Mouse (Mus musculus): Measurements from ENCODE around the gene Ern2. TPM values are rescaled to one million over a fixed set of nuclear protein-coding genes. Genes with fewer than 3 reads are reported as not detected.

Ern2 gene
- polyA plus RNA-seq, 1 experiment = not detected

DNA sequence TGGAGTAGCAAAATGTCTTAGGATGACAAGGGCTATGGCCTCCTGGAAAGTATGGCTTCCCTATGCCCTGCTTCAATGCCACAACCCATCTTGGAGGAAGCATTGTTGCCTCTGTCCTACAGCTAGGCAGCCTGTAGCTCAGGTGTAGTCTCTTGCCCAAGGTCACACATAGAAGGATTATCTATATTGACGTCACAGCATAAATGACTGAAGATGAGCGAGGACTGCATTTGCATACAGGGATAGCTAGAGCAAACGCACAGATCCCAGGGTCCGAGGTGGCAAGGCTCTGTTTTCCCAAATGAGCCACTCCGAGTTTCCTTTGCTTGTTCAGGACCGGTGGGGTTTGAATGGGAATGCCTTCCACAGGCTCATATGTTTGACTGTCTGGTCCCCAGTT lies 15.3 kb downstream of the Ern2 start:
- peaks cover 7% of the 10 kb centered on the region for H3K4me1 ChIP-seq (ENCODE audit: control insufficient read depth)
- H3K27me3 ChIP-seq (ENCODE audit: control insufficient read depth) = no peaks in the 10 kb centered on the region; the same call in 1 of the 2 replicates
- TF ChIP-seq TAL1 (IDR thresholded peaks at IDR 0.05; ENCODE audit: low read length) = no peak
- TF ChIP-seq GATA1 (IDR thresholded peaks at IDR 0.05; ENCODE audit: low read length) = no peak
- no peaks in the 10 kb centered on the region for H3K9me3 ChIP-seq (ENCODE audit: control insufficient read depth, low read length)
- no peak overlapping the region for H3K4me3 ChIP-seq (replicated peaks)
- peaks cover 61% of the 10 kb centered on the region for H3K36me3 ChIP-seq (ENCODE audit: control insufficient read depth)

DNA sequence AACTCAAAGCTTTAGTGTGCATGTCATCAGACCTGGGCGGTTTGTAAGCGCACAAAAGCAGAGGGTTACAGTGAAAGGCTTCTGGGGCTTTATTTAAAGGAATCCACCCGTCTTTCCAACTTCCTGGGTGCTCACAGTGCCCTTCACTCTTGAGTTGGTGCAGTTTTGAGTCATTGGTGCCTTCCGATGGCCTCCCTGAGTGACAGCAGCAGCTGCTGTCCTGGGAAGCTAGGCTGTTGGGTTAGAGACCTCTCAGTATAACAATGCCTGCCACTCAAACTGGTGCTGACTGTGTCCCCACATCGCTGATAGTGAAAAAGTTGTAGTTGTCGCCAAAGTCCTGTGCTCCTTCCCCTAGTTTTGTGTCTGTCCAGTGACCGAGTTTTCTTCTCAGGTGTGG lies 18.8 kb downstream of the Ern2 start:
- no peak for TF ChIP-seq TAL1 (IDR thresholded peaks at IDR 0.05; ENCODE audit: low read length)
- no peak for TF ChIP-seq GATA1 (IDR thresholded peaks at IDR 0.05; ENCODE audit: low read length)
- no peaks in the 10 kb centered on the region for H3K9me3 ChIP-seq (ENCODE audit: control insufficient read depth, low read length)
- H3K4me1 ChIP-seq (ENCODE audit: control insufficient read depth) = peaks cover 35% of the 10 kb centered on the region
- peaks cover 96% of the 10 kb centered on the region for H3K36me3 ChIP-seq (ENCODE audit: control insufficient read depth)
- H3K27me3 ChIP-seq (ENCODE audit: control insufficient read depth) = no peaks in the 10 kb centered on the region; the same call in 1 of the 2 replicates
- H3K4me3 ChIP-seq (replicated peaks) = no peak overlapping the region

DNA sequence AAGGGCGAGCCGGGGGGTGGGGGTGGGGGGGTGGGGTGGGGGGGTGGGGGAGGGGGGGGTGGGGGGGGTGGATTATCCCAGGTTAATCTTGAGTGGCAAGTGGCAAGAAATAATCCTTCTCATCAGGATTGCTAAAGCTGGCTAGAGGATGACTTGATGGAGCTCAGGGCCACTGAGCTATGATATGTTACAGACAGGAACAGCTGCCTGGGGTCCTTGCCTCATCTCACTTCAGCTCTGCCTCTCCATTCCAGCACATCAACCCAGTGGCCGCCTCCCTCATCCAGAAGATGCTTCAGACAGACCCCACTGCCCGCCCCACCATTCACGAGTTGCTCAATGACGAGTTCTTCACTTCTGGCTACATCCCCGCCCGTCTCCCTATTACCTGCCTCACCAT lies 22.2 kb downstream of the Ern2 start:
- Histone ChIP-seq H3K4me3 (replicated peaks) (no peak overlapping the region), H3K36me3 (ENCODE audit: control insufficient read depth) (peaks cover 91% of the 10 kb centered on the region), H3K9me3 (ENCODE audit: control insufficient read depth, low read length) (peaks cover 2% of the 10 kb centered on the region; the same call in 1 of the 2 replicates), H3K27me3 (ENCODE audit: control insufficient read depth) (no peaks in the 10 kb centered on the region), H3K4me1 (ENCODE audit: control insufficient read depth) (peaks cover 54% of the 10 kb centered on the region)
- no peak for TF ChIP-seq GATA1 (IDR thresholded peaks at IDR 0.05; ENCODE audit: low read length)
- TF ChIP-seq TAL1 (IDR thresholded peaks at IDR 0.05; ENCODE audit: low read length) = no peak

DNA sequence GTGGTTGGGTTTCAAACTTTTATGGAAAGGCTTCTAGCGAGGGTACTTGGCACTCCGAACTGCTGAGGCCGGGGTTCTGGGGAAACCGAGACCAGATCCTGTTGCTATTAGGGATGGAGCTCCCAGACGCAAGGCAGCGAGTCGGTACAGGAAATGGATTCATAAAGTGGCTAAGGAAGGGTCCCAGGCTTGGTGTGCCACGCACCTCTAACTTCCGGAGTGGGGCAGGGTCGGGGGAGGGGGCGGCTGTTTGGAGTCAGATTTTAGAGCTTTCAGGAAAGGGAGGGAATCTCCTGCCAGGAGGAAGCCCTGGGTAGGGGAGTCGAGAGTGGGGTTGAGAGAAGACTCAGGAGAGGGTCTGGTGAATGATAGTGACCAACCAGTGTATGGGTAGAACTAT lies 26.0 kb downstream of the Ern2 start:
- Histone ChIP-seq H3K4me1 (ENCODE audit: control insufficient read depth) (peaks cover 74% of the 10 kb centered on the region), H3K4me3 (replicated peaks) (peak overlapping the region; percentile 67), H3K9me3 (ENCODE audit: control insufficient read depth, low read length) (peaks cover 2% of the 10 kb centered on the region; the same call in 1 of the 2 replicates), H3K36me3 (ENCODE audit: control insufficient read depth) (peaks cover 82% of the 10 kb centered on the region), H3K27me3 (ENCODE audit: control insufficient read depth) (no peaks in the 10 kb centered on the region)
- TF ChIP-seq TAL1 (IDR thresholded peaks at IDR 0.05; ENCODE audit: low read length) (no peak), GATA1 (IDR thresholded peaks at IDR 0.05; ENCODE audit: low read length) (no peak)

DNA sequence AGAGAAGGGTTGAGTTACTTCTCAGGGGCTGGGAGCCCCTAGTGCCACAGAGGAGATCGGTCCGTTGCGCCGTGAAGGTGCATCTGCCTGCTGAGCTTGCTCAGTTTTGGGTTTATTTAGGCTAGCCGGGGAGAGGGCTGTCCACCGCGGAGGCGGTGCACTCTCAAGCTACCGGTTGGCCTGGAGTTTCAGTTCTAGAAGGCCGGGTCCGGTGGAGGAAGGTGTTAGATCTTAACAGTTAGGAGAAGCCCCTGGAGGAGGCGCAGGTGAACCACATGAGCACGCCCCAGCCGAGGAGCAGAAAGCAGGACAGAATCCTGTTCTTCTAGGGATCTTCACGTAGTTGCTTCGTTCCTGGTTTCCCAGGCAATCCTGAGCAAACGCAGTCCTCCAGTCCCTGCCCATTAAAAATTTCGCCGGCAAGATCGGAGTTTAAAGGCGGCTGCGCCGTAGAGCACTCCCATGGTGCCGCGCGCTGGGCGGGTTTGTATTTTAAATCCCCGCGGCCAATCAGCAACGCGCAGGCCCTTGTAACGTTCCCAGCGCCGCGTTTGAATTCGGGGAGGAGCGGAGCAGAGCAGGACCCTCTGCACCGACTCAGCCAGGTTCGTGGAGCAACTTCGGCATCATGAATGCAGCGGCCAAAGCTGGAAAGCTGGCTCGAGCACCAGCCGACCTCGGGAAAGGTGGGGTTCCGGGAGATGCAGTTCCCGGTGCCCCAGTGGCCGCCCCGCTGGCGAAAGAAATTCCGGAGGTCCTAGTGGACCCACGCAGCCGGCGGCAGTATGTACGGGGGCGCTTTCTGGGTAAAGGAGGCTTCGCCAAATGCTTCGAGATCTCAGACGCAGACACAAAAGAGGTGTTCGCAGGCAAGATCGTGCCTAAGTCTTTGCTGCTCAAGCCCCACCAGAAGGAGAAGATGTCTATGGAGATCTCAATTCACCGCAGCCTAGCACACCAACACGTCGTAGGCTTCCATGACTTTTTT lies 26.8 kb downstream of the Ern2 start, which contains the start of gene Plk1:
Gene Plk1 (plus strand): TSS at position 525 of the 988 bp plus-strand sequence.
- Histone ChIP-seq H3K4me1 (ENCODE audit: control insufficient read depth) (peaks cover 68% of the 10 kb centered on the region), H3K36me3 (ENCODE audit: control insufficient read depth) (peaks cover 77% of the 10 kb centered on the region), H3K9me3 (ENCODE audit: control insufficient read depth, low read length) (peaks cover 2% of the 10 kb centered on the region; the same call in 1 of the 2 replicates), H3K27me3 (ENCODE audit: control insufficient read depth) (no peaks in the 10 kb centered on the region), H3K4me3 (replicated peaks) (peak within 1 kb of the TSS; percentile 67)
- TF ChIP-seq GATA1 (IDR thresholded peaks at IDR 0.05; ENCODE audit: low read length) = no peak
- no peak for TF ChIP-seq TAL1 (IDR thresholded peaks at IDR 0.05; ENCODE audit: low read length)

DNA sequence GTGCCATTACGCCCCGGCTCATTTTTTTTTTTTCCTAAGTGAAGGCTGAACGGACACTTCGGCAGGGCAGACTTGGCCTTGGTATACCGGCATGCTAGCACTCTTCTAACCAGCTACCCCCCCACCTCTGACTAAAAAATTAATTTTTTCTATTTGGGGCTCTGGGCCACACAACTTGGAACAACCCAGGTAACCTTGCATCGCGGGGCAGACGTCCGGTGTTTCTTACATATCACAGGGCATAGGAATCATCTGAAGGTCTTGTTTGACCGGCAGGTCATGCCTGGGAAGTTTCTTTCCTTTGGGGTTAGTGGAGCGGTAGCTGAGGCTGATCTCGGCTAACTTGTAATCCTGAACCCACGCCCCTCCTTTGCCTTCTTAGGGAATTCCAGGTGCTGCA lies 27.5 kb downstream of the Ern2 start:
- peaks cover 2% of the 10 kb centered on the region; the same call in 1 of the 2 replicates for H3K9me3 ChIP-seq (ENCODE audit: control insufficient read depth, low read length)
- H3K36me3 ChIP-seq (ENCODE audit: control insufficient read depth) = peaks cover 76% of the 10 kb centered on the region
- peak overlapping the region; percentile 67 for H3K4me3 ChIP-seq (replicated peaks)
- TF ChIP-seq TAL1 (IDR thresholded peaks at IDR 0.05; ENCODE audit: low read length) (no peak), GATA1 (IDR thresholded peaks at IDR 0.05; ENCODE audit: low read length) (no peak)
- peaks cover 63% of the 10 kb centered on the region for H3K4me1 ChIP-seq (ENCODE audit: control insufficient read depth)
- H3K27me3 ChIP-seq (ENCODE audit: control insufficient read depth) = no peaks in the 10 kb centered on the region

DNA sequence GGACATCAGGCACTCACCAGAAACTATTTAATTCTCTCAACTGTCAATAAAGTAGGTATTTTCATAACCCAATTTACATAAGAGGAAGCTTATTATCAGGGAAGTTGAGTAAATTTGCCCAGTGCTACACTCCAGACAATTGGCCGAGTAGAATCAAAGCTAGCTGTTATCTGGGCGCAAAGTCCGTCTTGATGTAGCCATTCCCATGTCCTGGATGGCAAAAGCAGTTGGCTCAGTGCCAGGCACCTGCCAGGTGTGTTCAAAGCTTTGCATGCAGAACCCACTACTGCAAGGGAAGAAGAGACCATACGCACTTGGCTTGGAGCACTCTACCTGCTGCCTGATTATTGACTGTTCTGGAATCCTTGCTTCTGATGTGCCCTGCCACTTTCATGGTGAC lies 33.5 kb downstream of the Ern2 start:
- Histone ChIP-seq H3K4me1 (ENCODE audit: control insufficient read depth) (peaks cover 20% of the 10 kb centered on the region), H3K9me3 (ENCODE audit: control insufficient read depth, low read length) (no peaks in the 10 kb centered on the region), H3K27me3 (ENCODE audit: control insufficient read depth) (no peaks in the 10 kb centered on the region), H3K36me3 (ENCODE audit: control insufficient read depth) (peaks cover 87% of the 10 kb centered on the region), H3K4me3 (replicated peaks) (no peak overlapping the region)
- TF ChIP-seq GATA1 (IDR thresholded peaks at IDR 0.05; ENCODE audit: low read length) (no peak), TAL1 (IDR thresholded peaks at IDR 0.05; ENCODE audit: low read length) (no peak)

DNA sequence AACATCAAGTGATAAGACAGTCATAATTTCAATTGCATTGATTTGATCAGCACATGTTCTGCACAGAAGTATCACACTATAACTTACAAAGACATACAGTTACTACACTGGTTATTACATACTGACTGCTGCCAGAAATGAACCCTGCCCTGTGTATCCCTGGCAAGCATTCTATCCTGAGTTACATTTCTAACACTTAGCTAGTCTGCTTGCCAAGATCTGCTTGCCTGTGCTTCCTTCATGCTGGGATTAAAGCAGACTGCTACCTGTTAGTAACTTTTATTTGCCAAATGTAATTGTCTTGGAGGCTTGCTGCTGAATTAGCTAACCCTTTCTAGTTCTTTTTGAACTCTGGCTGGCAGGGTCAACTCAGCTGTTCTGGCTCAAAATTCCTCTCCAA lies 45.0 kb downstream of the Ern2 start:
- H3K4me1 ChIP-seq (ENCODE audit: control insufficient read depth) = no peaks in the 10 kb centered on the region
- no peaks in the 10 kb centered on the region for H3K27me3 ChIP-seq (ENCODE audit: control insufficient read depth)
- H3K36me3 ChIP-seq (ENCODE audit: control insufficient read depth) = peaks cover 95% of the 10 kb centered on the region
- no peak overlapping the region for H3K4me3 ChIP-seq (replicated peaks)
- no peak for TF ChIP-seq GATA1 (IDR thresholded peaks at IDR 0.05; ENCODE audit: low read length)
- TF ChIP-seq TAL1 (IDR thresholded peaks at IDR 0.05; ENCODE audit: low read length) = no peak
- H3K9me3 ChIP-seq (ENCODE audit: control insufficient read depth, low read length) = no peaks in the 10 kb centered on the region

DNA sequence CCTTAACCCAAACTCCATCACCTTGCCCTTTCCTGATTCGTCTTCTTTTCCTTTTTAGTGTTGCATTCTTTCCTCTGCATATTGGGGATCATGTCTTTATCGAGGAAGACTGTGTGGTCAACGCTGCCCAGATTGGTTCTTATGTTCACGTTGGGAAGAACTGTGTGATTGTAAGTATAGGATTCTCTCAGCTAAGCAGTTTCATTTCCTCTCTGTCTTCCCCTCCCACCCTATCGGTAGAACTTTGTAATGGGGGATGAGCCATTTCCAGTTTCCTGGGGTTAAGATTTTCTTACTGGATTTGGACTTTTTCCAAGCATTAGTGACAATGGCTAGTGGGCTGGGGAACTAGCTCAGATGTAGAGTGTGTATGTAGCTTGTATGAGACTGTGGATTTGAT lies 47.8 kb downstream of the Ern2 start:
- Histone ChIP-seq H3K4me3 (replicated peaks) (no peak overlapping the region), H3K9me3 (ENCODE audit: control insufficient read depth, low read length) (no peaks in the 10 kb centered on the region), H3K36me3 (ENCODE audit: control insufficient read depth) (peaks cover 86% of the 10 kb centered on the region), H3K27me3 (ENCODE audit: control insufficient read depth) (no peaks in the 10 kb centered on the region), H3K4me1 (ENCODE audit: control insufficient read depth) (peaks cover 9% of the 10 kb centered on the region)
- TF ChIP-seq GATA1 (IDR thresholded peaks at IDR 0.05; ENCODE audit: low read length) (no peak), TAL1 (IDR thresholded peaks at IDR 0.05; ENCODE audit: low read length) (no peak)
